Mouse (Mus musculus): Measurements from ENCODE around the gene Cfap221. TPM values are rescaled to one million over a fixed set of nuclear protein-coding genes. Genes with fewer than 3 reads are reported as not detected.

Cfap221 gene
- polyA plus RNA-seq, 1 experiment from 2014 or later = 0.05 TPM

DNA sequence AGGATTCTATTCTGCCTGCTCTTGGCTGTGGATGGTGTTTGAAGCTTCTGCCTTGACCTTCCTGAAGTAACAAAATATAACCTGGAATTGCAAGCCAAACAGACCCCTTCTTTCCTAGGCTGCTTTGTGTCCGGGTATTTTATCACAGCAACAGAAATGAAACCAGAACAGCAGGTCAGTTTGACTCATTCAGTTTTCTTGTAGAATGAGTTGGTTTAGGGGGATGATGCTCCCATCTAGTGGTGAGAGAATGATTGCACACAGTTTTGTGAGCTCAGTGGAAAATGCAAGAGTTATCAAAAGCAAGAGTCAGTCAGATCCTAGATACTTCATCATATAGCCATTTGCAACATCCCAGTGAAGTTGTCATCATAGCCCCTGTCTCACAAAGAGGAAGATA lies 67.3 kb downstream of the Cfap221 start:
- Histone ChIP-seq H3K27ac (no peak overlapping the region), H3K9me3 (no peaks in the 10 kb centered on the region), H3K4me3 (replicated peaks) (no peak overlapping the region), H3K36me3 (no peaks in the 10 kb centered on the region), H3K4me1 (replicated peaks) (no peaks in the 10 kb centered on the region), H3K9ac (replicated peaks) (no peak overlapping the region), H3K27me3 (no peaks in the 10 kb centered on the region), H3K4me2 (replicated peaks) (no peak overlapping the region)
- ATAC-seq = no peak
- 71% methylated on average over 1 of the region's 1 CpGs for WGBS

DNA sequence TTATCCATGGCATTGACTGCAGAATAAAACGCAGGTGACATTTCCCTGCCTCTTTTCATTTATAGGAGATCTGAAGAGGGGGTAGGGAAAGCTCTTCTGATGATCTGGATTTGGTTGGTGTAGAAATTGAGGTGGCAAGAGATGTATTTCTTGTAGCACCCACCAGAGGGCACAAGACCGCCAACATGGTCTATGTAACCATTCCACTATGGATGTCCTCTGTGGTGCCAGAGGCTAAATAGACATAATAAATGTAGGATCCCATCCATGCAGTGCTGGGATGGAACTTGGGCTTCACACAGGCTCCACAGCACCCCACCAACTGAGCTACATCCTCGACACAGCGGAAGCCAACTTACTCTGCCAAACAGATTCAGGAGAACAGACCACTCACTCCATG lies 77.7 kb downstream of the Cfap221 start:
- Histone ChIP-seq H3K36me3 (no peaks in the 10 kb centered on the region), H3K27me3 (no peaks in the 10 kb centered on the region), H3K4me2 (replicated peaks) (no peak overlapping the region), H3K27ac (no peak overlapping the region), H3K9me3 (no peaks in the 10 kb centered on the region), H3K9ac (replicated peaks) (no peak overlapping the region), H3K4me3 (replicated peaks) (no peak overlapping the region), H3K4me1 (replicated peaks) (no peaks in the 10 kb centered on the region)
- WGBS = 53% methylated on average over 4 of the region's 4 CpGs
- ATAC-seq = no peak

DNA sequence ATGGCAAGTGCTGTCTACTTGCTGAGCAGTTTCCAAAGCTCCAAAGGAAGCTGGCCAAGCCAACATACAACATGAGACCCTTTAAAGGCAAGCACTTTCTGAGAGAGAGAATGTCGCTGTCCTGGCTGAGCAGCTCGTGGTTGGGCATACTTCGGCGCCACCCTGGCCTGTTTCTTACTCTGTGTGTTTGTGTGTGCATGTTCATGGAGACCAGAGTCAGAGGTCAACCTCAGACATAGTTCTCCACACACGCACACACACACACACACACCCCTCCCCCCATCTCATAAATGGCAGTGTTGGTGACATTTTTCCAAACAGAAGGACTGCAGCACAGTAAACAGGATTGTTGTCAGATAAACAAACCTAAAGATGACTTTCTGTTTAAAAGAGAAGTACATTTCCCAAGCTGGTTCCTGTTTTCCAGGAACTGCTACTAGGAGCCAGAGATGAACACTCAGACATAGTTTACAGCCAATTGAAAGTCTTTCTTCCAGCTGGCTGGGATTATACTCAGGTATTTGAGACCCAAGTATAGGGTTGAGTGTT lies 80.1 kb downstream of the Cfap221 start:
- ATAC-seq = no peak
- no peak overlapping the region for H3K4me2 ChIP-seq (replicated peaks)
- no peaks in the 10 kb centered on the region for H3K27me3 ChIP-seq
- no peak overlapping the region for H3K9ac ChIP-seq (replicated peaks)
- H3K9me3 ChIP-seq = no peaks in the 10 kb centered on the region
- H3K4me1 ChIP-seq (replicated peaks) = peaks cover 8% of the 10 kb centered on the region
- 88% methylated on average over 5 of the region's 5 CpGs for WGBS
- no peak overlapping the region for H3K27ac ChIP-seq
- no peaks in the 10 kb centered on the region for H3K36me3 ChIP-seq
- H3K4me3 ChIP-seq (replicated peaks) = no peak overlapping the region

DNA sequence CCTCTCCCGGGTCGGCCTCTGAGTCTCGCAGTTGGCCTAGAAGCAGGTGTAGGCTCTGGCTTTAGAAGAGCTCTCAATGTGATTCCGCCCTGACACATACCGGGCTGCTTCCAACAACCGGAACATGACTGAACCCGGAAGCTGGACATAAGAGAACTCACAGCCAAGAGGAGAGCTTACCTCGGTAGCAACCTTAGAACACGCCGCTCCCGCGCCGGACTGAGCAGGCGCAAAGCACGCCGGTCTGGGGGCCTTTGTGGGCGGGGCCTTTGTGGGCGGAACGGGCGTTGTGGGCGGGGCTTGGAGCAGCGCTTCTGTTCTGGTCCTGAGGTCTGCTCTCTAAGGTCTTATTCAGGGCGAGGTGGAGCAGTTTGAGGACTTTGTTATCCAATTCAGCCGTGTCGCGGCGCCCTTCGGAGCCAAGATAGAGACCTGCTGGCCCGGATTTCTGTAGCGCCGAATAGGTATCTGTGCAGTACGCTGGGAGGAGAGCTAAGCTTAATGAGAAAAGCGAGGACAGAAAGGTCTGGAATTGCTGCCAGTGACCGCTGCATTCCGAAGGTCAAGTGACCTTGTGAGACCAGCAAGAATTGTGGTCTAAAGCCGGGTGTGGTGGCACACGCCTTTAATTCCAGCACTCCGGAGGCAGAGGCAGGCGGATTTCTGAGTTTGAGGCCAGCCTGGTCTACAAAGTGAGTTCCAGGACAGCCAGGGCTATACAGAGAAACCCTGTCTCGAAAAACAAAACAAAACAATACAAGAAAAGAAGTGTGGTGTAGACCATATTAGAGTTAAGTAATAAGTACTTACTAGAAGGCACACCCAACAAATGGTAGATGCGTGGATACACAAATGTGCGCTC lies 83.8 kb downstream of the Cfap221 start, which contains the start of gene Tmem177:
TSS of gene Tmem177 (minus strand) at position 256 of the 862 bp plus-strand sequence.
- WGBS = 12% methylated on average over 42 of the region's 42 CpGs
- Histone ChIP-seq H3K4me2 (replicated peaks) (peak within 1 kb of the TSS; percentile 56), H3K9ac (replicated peaks) (peak within 1 kb of the TSS; percentile 64), H3K27me3 (no peaks in the 10 kb centered on the region), H3K27ac (no peak within 1 kb of the TSS), H3K4me3 (replicated peaks) (peak within 1 kb of the TSS; percentile 53), H3K9me3 (no peaks in the 10 kb centered on the region), H3K36me3 (peaks cover 16% of the 10 kb centered on the region), H3K4me1 (replicated peaks) (peaks cover 16% of the 10 kb centered on the region)
- ATAC-seq = peak; percentile 95

DNA sequence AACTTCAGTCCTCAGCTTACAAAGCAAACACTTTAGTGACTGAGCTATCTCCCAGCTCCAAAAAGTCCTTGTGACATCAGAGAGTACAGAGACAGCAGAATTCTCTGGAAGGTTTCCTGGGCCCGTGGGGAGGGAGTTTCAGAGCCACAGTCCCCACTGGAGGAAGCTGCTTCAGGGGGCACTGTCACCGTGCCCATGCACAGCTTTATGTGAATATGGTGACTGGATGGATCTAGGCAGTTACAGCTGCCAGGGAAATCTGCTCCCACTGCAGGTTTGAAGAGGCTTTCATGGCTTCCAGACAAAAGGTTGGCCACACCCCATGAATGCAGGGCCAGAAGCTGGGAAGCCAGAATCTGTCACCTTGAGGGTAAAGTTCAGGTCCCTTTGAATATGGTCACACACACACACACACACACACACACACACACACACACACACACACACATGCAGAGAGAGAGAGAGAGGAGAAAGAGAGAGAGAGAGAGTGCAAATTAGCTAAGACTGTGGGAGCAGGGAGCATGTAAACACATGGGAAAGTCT lies 89.8 kb downstream of the Cfap221 start:
- 79% methylated on average over 2 of the region's 2 CpGs for WGBS
- Histone ChIP-seq H3K9ac (replicated peaks) (no peak overlapping the region), H3K4me2 (replicated peaks) (no peak overlapping the region), H3K4me3 (replicated peaks) (no peak overlapping the region), H3K27ac (no peak overlapping the region), H3K4me1 (replicated peaks) (peaks cover 28% of the 10 kb centered on the region), H3K27me3 (no peaks in the 10 kb centered on the region), H3K9me3 (peaks cover 4% of the 10 kb centered on the region; the same call in 1 of the 2 replicates), H3K36me3 (peaks cover 16% of the 10 kb centered on the region)
- no peak for ATAC-seq

DNA sequence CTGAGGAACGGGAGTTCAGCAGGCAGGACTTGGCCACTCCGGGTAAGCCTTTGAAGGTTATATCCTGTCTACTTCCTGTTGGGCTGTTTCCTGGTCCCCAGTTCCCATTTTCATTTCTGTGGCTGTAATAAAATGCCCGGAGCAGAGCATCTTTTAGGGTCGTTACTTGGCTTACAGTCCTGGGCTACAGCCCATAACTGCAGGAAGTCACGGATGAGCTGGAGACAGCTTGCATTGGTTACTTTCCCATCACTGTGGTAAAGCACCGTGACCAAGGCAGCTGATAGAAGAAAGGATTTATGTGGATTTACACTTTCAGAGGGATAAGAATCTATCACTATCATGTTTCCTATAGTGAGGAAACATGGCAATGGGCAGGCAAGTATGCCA lies 93.8 kb downstream of the Cfap221 start:
- Histone ChIP-seq H3K4me1 (replicated peaks) (peaks cover 41% of the 10 kb centered on the region), H3K36me3 (no peaks in the 10 kb centered on the region), H3K27ac (peak overlapping the region; percentile 61), H3K27me3 (no peaks in the 10 kb centered on the region), H3K9ac (replicated peaks) (no peak overlapping the region), H3K9me3 (peaks cover 4% of the 10 kb centered on the region; the same call in 1 of the 2 replicates), H3K4me2 (replicated peaks) (no peak overlapping the region), H3K4me3 (replicated peaks) (no peak overlapping the region)
- WGBS = 68% methylated on average over 6 of the region's 6 CpGs
- no peak for ATAC-seq

DNA sequence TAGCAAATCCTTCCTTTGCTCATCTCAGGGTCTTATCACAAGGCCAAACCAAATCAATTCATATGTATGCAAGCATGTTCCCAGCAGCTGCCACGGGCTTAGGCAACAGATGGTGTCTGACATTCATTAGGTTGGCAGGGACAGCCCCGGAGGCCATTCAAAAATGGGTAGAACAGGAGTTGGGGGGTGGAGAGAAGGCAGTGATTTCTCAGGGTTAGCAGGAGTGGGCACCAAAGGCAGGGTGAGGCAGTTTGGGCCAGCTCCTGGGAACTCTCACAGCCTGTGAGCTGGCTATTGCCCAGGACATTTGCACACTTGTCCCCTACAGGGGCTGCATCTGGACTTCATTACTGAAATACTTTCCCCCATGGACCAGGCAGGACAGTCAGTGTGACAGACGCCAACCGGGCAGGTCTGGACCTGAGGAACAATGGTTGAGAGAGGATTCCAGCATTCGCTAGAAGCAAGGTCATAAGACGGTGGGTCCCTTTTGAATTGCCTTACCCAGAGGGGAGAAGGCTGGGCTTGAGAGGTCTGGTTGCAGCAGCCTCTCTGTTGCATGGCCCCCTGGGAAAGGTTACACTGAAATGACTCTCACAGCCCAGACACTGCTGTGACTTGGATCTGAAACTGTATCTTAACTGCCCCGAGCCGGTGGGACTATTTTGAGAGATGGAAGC lies 94.3 kb downstream of the Cfap221 start:
- Histone ChIP-seq H3K27ac (peak overlapping the region; percentile 61), H3K9ac (replicated peaks) (no peak overlapping the region), H3K4me2 (replicated peaks) (no peak overlapping the region), H3K4me1 (replicated peaks) (peaks cover 41% of the 10 kb centered on the region), H3K4me3 (replicated peaks) (no peak overlapping the region), H3K9me3 (peaks cover 4% of the 10 kb centered on the region; the same call in 1 of the 2 replicates), H3K27me3 (no peaks in the 10 kb centered on the region), H3K36me3 (no peaks in the 10 kb centered on the region)
- peak; percentile 86 for ATAC-seq
- 41% methylated on average over 8 of the region's 8 CpGs for WGBS

DNA sequence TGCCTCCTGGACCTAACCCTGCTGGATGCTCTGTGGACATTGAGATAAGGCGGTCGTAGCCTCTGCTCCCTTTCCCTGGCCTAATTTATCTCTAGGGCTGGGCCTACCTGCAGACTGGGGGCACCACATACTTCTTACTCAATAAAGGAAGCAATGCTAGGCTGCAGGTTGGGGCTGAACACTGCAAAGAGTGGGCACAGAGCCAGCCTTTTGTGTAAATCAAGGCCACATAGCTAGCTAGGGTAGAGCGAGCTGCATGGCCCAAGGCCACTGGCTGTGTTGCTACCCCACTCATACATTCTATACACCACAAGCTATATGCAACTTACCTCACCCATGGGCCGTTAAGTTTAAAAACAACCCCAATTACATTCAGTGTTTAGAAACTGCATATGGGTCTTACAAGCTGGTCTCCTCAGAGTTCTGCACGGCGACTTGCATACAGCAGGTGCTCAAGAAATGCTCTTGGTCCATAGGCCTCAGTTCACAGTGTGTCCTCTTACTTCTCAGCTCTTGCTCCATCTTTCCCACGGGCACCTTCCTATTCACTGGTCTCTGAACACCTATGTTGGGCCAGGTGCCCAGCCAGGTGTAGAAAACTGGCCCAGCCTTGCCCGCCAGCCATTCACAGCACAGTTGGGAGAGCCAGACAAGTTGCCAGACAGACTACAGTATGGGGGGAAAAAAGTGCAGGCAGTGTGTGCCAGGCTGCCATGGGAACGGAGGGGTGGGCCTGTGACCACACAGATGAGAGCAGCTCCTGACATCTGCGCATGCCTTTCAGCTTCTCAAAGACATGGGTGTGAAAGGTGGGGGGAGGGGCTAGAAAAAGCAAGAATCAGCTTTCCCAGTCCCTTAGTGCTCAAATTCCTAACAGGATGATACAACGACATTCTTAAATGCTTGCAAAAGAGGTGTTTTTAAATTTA lies 97.6 kb downstream of the Cfap221 start:
- peaks cover 47% of the 10 kb centered on the region for H3K4me1 ChIP-seq (replicated peaks)
- H3K4me3 ChIP-seq (replicated peaks) = no peak overlapping the region
- no peaks in the 10 kb centered on the region for H3K9me3 ChIP-seq
- H3K9ac ChIP-seq (replicated peaks) = no peak overlapping the region
- H3K27ac ChIP-seq = no peak overlapping the region
- WGBS = 78% methylated on average over 11 of the region's 11 CpGs
- H3K4me2 ChIP-seq (replicated peaks) = no peak overlapping the region
- no peaks in the 10 kb centered on the region for H3K36me3 ChIP-seq
- no peaks in the 10 kb centered on the region for H3K27me3 ChIP-seq
- ATAC-seq = peak; percentile 64

DNA sequence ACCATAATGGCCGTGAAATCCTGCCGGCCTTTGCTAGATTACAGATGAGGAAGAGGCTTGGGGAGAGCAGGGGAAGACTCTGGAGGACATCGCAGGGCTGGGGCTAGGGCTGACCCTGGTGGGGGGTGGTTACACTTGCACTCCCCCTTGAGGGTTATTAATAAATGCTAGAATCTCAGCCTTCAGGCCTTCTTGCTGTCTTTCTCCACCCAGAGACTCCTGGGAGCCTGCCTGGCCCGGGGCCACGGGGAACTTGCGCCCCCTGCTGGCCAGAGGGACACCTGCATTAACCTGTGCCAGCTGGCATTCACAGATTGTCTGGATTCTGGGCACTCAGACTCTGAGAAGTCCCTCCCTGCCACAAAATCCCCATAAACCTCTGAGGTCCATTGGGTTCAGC lies 102.1 kb downstream of the Cfap221 start:
- H3K4me1 ChIP-seq (replicated peaks) = peaks cover 15% of the 10 kb centered on the region
- no peaks in the 10 kb centered on the region for H3K27me3 ChIP-seq
- no peak overlapping the region for H3K4me3 ChIP-seq (replicated peaks)
- peak; percentile 59 for ATAC-seq
- H3K9ac ChIP-seq (replicated peaks) = no peak overlapping the region
- no peak overlapping the region for H3K27ac ChIP-seq
- no peak overlapping the region for H3K4me2 ChIP-seq (replicated peaks)
- H3K9me3 ChIP-seq = no peaks in the 10 kb centered on the region
- WGBS = 35% methylated on average over 6 of the region's 6 CpGs
- H3K36me3 ChIP-seq = no peaks in the 10 kb centered on the region

DNA sequence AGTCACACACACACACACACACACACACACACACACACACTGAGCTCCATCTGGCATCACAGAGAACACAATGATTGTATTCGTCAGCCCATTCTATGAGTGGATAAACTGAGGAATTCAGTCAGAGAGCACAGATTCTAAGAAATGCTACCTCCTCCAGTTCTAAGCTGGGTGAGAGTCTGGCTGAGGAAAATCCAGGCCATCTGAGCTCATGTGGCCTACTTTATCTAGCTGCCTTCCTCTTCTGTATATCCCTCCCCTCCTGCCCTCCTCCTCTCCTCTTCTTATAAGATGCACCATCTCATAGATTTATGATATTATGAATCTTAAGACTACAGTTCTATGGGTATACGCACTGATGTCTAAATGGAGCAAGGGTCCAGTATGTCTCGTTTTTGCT lies 103.4 kb downstream of the Cfap221 start:
- ATAC-seq = no peak
- no peaks in the 10 kb centered on the region for H3K36me3 ChIP-seq
- no peak overlapping the region for H3K27ac ChIP-seq
- H3K9me3 ChIP-seq = no peaks in the 10 kb centered on the region
- H3K9ac ChIP-seq (replicated peaks) = no peak overlapping the region
- H3K4me3 ChIP-seq (replicated peaks) = no peak overlapping the region
- peaks cover 6% of the 10 kb centered on the region for H3K4me1 ChIP-seq (replicated peaks)
- 90% methylated on average over 3 of the region's 3 CpGs for WGBS
- H3K4me2 ChIP-seq (replicated peaks) = no peak overlapping the region
- H3K27me3 ChIP-seq = no peaks in the 10 kb centered on the region

DNA sequence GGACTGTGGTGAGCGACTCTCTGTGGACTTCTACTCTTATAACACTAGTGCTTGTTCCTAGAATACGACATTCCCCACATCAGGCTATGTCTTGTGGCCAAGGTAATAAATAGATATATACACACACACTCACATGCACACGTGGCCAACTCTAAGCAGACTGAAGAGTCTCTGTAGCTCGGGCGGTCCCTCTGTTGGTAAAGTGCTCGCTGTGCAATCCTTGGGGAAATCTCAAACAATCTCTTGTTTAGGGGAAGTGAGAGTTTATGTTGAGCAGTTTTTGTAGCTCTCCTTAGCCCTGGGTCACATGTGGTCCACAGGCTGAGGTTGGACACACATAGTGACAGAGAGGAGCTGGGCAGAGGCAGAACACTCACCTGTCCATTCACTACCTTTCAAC lies 104.1 kb downstream of the Cfap221 start:
- Histone ChIP-seq H3K27ac (no peak overlapping the region), H3K4me1 (replicated peaks) (peaks cover 6% of the 10 kb centered on the region), H3K36me3 (no peaks in the 10 kb centered on the region), H3K9me3 (no peaks in the 10 kb centered on the region), H3K4me2 (replicated peaks) (no peak overlapping the region), H3K4me3 (replicated peaks) (no peak overlapping the region), H3K27me3 (no peaks in the 10 kb centered on the region), H3K9ac (replicated peaks) (no peak overlapping the region)
- 75% methylated on average over 6 of the region's 6 CpGs for whole genome bisulfite sequencing
- ATAC-seq = no peak
